Mouse (Mus musculus) G1E (cell line): ENCODE results near the gene Kcnip3. TPM values are rescaled to one million over a fixed set of nuclear protein-coding genes. Genes with fewer than 3 reads are reported as not detected.

ENCODE experiments used
- ATAC-seq: 2 replicates; pipeline ENCODE4 v1.8.0; 2016; ENCODE audit warnings: mild to moderate bottlenecking; ENCODE audit not compliant: insufficient number of reproducible peaks, poor library complexity, low FRiP score, severe bottlenecking; ENCODE audit errors: extremely low read depth
- DNase-seq: peaks from one replicate; pipeline ENCODE4 v3.0.0; 2012; ENCODE audit warnings: low spot score
- H3K27me3 ChIP-seq: 2 replicates; pipeline ENCODE4 v1.6.1; 2012; ENCODE audit warnings: mild to moderate bottlenecking, low read length, inconsistent platforms; ENCODE audit not compliant: insufficient read depth
- H3K36me3 ChIP-seq: replicated peaks from 2 replicates; pipeline ENCODE3; 2012; ENCODE audit warnings: mild to moderate bottlenecking, inconsistent platforms
- H3K4me1 ChIP-seq: 2 replicates; pipeline ENCODE4 v1.6.1; 2012; ENCODE audit warnings: low read depth, low read length, inconsistent platforms, mixed read lengths; ENCODE audit not compliant: insufficient read depth
- H3K4me3 ChIP-seq: 2 replicates; pipeline ENCODE4 v1.5.1; 2012; ENCODE audit warnings: low read depth, mild to moderate bottlenecking, inconsistent platforms, low read length, moderate library complexity, mixed read lengths
- H3K9me3 ChIP-seq: replicated peaks from 2 replicates; pipeline ENCODE4 v1.6.1; 2012; ENCODE audit warnings: inconsistent platforms
- CTCF ChIP-seq: IDR thresholded peaks from 2 replicates; pipeline ENCODE4 v1.5.1; 2012; ENCODE audit warnings: low read depth, low read length, inconsistent platforms, mixed read lengths
- GATA1 ChIP-seq: IDR thresholded peaks from 2 replicates; pipeline ENCODE4 v1.6.1; 2012; ENCODE audit warnings: borderline replicate concordance, low read length, inconsistent platforms, mixed read lengths
- GATA2 ChIP-seq: IDR thresholded peaks from 2 replicates; pipeline ENCODE4 v1.6.1; 2012; ENCODE audit warnings: low read depth, low read length, inconsistent platforms, borderline replicate concordance
- POLR2AphosphoS5 ChIP-seq: IDR thresholded peaks from 2 replicates; pipeline ENCODE4 v1.6.1; 2012; ENCODE audit warnings: low read depth, low read length, inconsistent platforms; ENCODE audit not compliant: insufficient replicate concordance
- TAL1 ChIP-seq: conservative IDR thresholded peaks from 2 replicates; pipeline ENCODE4 v1.6.1; 2012; ENCODE audit warnings: low read depth, low read length, inconsistent platforms, mixed read lengths
- polyA plus RNA-seq: library from polyadenylated mRNA; stranded (reverse); fragments of >175 nt; gene quantifications from 2 replicates; pipeline ENCODE4 v1.2.3, GENCODE M21; 2012
- total RNA-seq, 2 experiments: library from RNA; stranded (forward) in 1 of 2; stranded (reverse) in 1 of 2; fragments of 200-1000 nt in 1 of 2; fragments of >200 nt in 1 of 2; fragmentation: Nextera tagmentation in 1 of 2; gene quantifications; 2 replicates each; pipeline ENCODE4 v1.2.3; 2014 to 2017

Kcnip3 gene
- total and polyA plus RNA-seq, 3 experiments = 0.02 to 0.05 TPM; not detected in 1

GRCm38 (mm10) chr2:127479210-127479609 lies 42.7 kb downstream of the Kcnip3 start:
- TF ChIP-seq POLR2AphosphoS5 = no peak
- no peak for TF ChIP-seq GATA2
- TF ChIP-seq CTCF = no peak
- no peak for TF ChIP-seq GATA1
- no peak for TF ChIP-seq TAL1
- Histone ChIP-seq H3K4me1 (no peaks in the 10 kb centered on the region; the same call in 1 of the 2 replicates), H3K4me3 (no peak overlapping the region), H3K36me3 (no peaks in the 10 kb centered on the region), H3K27me3 (peaks cover 35% of the 10 kb centered on the region), H3K9me3 (no peaks in the 10 kb centered on the region)
- no peak for ATAC-seq
- DNase-seq = no peak

GRCm38 (mm10) chr2:127472279-127472678 lies 49.6 kb downstream of the Kcnip3 start:
- ATAC-seq (no peak), DNase-seq (no peak)
- H3K4me1 ChIP-seq = no peaks in the 10 kb centered on the region
- no peaks in the 10 kb centered on the region for H3K9me3 ChIP-seq
- no peak overlapping the region for H3K4me3 ChIP-seq
- H3K27me3 ChIP-seq = 0 out of 2 replicates have a peak, but pooled peaks cover 2% of the 10 kb centered on the region
- TF ChIP-seq POLR2AphosphoS5 = no peak
- no peaks in the 10 kb centered on the region for H3K36me3 ChIP-seq

GRCm38 (mm10) chr2:127471281-127471680 lies 50.6 kb downstream of the Kcnip3 start:
- H3K27me3 ChIP-seq = peaks cover 2% of the 10 kb centered on the region; the same call in 1 of the 2 replicates
- DNase-seq (no peak), ATAC-seq (no peak)
- no peak for TF ChIP-seq TAL1
- no peaks in the 10 kb centered on the region for H3K36me3 ChIP-seq
- H3K4me1 ChIP-seq = no peaks in the 10 kb centered on the region
- H3K9me3 ChIP-seq = no peaks in the 10 kb centered on the region
- no peak overlapping the region for H3K4me3 ChIP-seq

GRCm38 (mm10) chr2:127470661-127471060 lies 51.2 kb downstream of the Kcnip3 start:
- no peaks in the 10 kb centered on the region for H3K4me1 ChIP-seq
- DNase-seq = no peak
- H3K27me3 ChIP-seq = peaks cover 5% of the 10 kb centered on the region
- TF ChIP-seq POLR2AphosphoS5 (no peak), GATA2 (no peak), CTCF (no peak), TAL1 (no peak), GATA1 (no peak)
- H3K9me3 ChIP-seq = no peaks in the 10 kb centered on the region
- no peaks in the 10 kb centered on the region for H3K36me3 ChIP-seq
- no peak overlapping the region for H3K4me3 ChIP-seq
- no peak for ATAC-seq

GRCm38 (mm10) chr2:127470183-127470582 lies 51.7 kb downstream of the Kcnip3 start:
- Histone ChIP-seq H3K36me3 (no peaks in the 10 kb centered on the region), H3K4me1 (no peaks in the 10 kb centered on the region), H3K9me3 (no peaks in the 10 kb centered on the region), H3K27me3 (peaks cover 5% of the 10 kb centered on the region), H3K4me3 (no peak overlapping the region)
- TF ChIP-seq TAL1 = no peak
- TF ChIP-seq CTCF = no peak
- no peak for TF ChIP-seq POLR2AphosphoS5
- TF ChIP-seq GATA2 = no peak
- no peak for TF ChIP-seq GATA1
- DNase-seq (no peak), ATAC-seq (no peak)

GRCm38 (mm10) chr2:127462314-127462713 lies 59.6 kb downstream of the Kcnip3 start:
- H3K36me3 ChIP-seq = no peaks in the 10 kb centered on the region
- no peak for TF ChIP-seq POLR2AphosphoS5
- peak; percentile 75 for TF ChIP-seq CTCF
- DNase-seq = peak; percentile 52

GRCm38 (mm10) chr2:127461351-127461750 lies 60.5 kb downstream of the Kcnip3 start:
- Histone ChIP-seq H3K36me3 (no peaks in the 10 kb centered on the region), H3K9me3 (no peaks in the 10 kb centered on the region), H3K4me1 (no peaks in the 10 kb centered on the region; the same call in 1 of the 2 replicates), H3K4me3 (no peak overlapping the region), H3K27me3 (peaks cover 13% of the 10 kb centered on the region)
- no peak for ATAC-seq
- no peak for DNase-seq
- TF ChIP-seq POLR2AphosphoS5 (no peak), GATA2 (no peak), TAL1 (no peak), CTCF (no peak), GATA1 (no peak)

More at GRCm38 (mm10) chr2:127462314-127462713, 59.6 kb downstream of the Kcnip3 start:
- ATAC-seq = peak; percentile 22; the same call in 1 of the 2 replicates
- no peak overlapping the region for H3K4me3 ChIP-seq
- H3K27me3 ChIP-seq = peaks cover 5% of the 10 kb centered on the region
- H3K9me3 ChIP-seq = no peaks in the 10 kb centered on the region
- no peaks in the 10 kb centered on the region; the same call in 1 of the 2 replicates for H3K4me1 ChIP-seq
